Mouse (Mus musculus): ENCODE results near the gene Hilpda. TPM values are rescaled to one million over a fixed set of nuclear protein-coding genes. Genes with fewer than 3 reads are reported as not detected.

The Hilpda gene
- polyA plus RNA-seq, 1 experiment from 2014 or later, result 34.6 TPM

DNA sequence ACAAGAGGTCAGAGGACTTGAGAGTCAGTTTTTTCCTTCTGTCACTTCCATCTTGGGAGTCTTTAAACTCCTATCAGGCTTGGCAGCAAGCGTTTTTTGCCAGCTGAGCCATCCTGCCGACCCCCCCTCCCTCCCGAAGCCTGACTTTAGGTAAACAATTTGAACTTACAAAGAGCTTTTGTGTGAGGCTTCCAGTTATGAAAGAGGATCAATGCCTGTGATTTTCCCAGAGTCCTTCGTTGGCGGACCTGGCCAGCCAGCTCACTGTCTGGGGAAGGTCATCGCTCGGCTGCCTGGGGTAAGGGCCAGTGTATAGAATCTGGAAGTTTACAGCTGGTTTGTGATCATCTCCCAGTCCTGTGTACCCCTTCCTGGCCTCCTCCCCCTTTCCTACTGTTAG is 8.4 kb downstream of the Hilpda start:
- ATAC-seq, result no peak
- Histone ChIP-seq H3K4me1 (replicated peaks) (no peaks in the 10 kb centered on the region), H3K36me3 (no peaks in the 10 kb centered on the region), H3K27ac (no peak overlapping the region), H3K27me3 (replicated peaks) (no peaks in the 10 kb centered on the region), H3K9ac (no peak overlapping the region), H3K4me3 (replicated peaks) (no peak overlapping the region), H3K4me2 (replicated peaks) (no peak overlapping the region), H3K9me3 (no peaks in the 10 kb centered on the region)
- WGBS, result 36% methylated on average over 7 of the region's 7 CpGs

DNA sequence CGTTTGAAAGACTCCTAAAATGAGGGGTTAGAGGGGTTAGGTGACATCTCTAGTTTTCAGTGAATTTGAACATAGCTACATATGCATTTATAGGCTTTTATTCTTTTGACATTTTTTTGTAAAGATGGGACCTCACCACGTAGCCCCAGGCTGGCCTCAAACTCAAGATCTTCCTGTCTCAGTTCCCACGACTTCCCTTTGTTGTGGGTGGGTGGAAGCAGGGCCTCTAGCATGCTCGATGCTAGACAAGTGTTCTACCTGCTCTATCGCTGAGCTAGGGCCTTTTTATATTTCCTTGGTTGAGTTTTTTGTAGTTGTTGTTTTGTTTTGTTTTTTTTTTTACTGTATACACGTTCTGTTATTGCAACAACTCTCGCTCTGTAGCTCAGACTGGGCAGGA is 14.6 kb downstream of the Hilpda start:
- no peaks in the 10 kb centered on the region for H3K9me3 ChIP-seq
- H3K27ac ChIP-seq, result no peak overlapping the region
- no peak overlapping the region for H3K4me3 ChIP-seq (replicated peaks)
- no peaks in the 10 kb centered on the region for H3K36me3 ChIP-seq
- 79% methylated on average over 7 of the region's 7 CpGs for WGBS
- no peak overlapping the region for H3K4me2 ChIP-seq (replicated peaks)
- ATAC-seq, result no peak
- H3K4me1 ChIP-seq (replicated peaks), result no peaks in the 10 kb centered on the region
- H3K9ac ChIP-seq, result no peak overlapping the region
- no peaks in the 10 kb centered on the region for H3K27me3 ChIP-seq (replicated peaks)

DNA sequence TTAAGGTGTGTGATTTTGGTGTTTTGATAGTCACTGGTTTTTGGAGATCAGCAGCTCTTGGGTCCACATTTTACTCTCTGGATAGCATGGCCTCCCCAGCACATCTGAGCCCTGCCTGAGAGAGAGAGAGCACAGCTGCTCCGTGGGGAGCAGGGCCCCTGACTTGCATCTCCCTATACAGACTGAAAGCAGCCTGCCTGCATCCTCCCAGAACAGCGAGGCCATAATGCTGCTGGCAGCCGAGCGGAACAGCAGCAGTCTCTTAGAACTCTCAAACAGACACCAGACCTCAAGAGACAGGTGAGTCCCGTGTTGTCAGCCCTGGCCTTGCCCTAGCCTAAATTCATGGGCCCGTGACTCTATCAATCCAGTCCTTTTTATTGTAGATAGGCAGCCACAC is 15.2 kb downstream of the Hilpda start:
- Histone ChIP-seq H3K4me3 (replicated peaks) (no peak overlapping the region), H3K9me3 (no peaks in the 10 kb centered on the region), H3K9ac (no peak overlapping the region), H3K36me3 (no peaks in the 10 kb centered on the region), H3K4me2 (replicated peaks) (no peak overlapping the region), H3K27me3 (replicated peaks) (no peaks in the 10 kb centered on the region), H3K4me1 (replicated peaks) (no peaks in the 10 kb centered on the region), H3K27ac (no peak overlapping the region)
- WGBS, result 46% methylated on average over 6 of the region's 6 CpGs
- ATAC-seq, result no peak

DNA sequence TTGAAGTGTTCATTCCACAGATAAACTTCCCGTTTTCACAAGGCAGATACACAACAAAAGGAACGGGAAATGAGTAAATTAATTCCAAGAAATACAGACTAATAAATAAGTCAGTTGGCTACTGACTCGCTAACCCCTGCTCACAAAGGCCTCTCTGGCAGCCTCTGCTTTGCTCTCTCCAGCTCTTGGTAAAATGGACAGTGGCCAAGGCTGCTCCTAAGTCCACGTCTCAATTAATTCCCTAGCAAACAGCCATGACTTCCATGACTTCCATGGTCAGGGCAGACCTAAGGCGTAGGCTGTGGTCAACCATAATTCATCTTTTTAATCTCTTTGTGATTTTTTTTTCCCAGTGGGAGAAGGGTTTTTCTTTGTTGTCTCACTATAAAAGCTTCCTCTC is 15.7 kb downstream of the Hilpda start:
- 72% methylated on average over 5 of the region's 5 CpGs for WGBS
- Histone ChIP-seq H3K4me1 (replicated peaks) (no peaks in the 10 kb centered on the region), H3K27ac (no peak overlapping the region), H3K36me3 (no peaks in the 10 kb centered on the region), H3K9ac (no peak overlapping the region), H3K4me2 (replicated peaks) (no peak overlapping the region), H3K9me3 (no peaks in the 10 kb centered on the region), H3K27me3 (replicated peaks) (no peaks in the 10 kb centered on the region), H3K4me3 (replicated peaks) (no peak overlapping the region)
- ATAC-seq, result no peak

DNA sequence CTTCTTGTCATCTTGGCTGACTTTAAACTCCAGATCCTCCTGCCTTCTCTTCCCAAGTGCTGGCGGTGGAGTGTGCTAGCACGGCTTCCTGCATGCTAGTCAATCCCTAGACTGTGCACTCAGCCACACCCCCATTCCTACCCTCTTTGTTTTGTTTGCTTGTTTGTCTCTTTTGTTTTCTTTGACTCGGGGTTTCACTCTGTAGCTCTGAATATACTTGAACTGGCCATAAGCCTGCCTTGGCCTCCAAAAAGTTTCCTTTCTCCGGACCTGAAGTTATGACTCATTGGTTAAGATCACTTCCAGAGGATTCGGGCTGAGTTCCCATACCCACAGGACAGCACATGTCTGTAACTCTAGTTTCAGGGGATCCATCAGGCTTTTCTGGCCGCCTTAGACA is 16.4 kb downstream of the Hilpda start:
- H3K27me3 ChIP-seq (replicated peaks), result no peaks in the 10 kb centered on the region
- H3K4me3 ChIP-seq (replicated peaks), result no peak overlapping the region
- H3K4me1 ChIP-seq (replicated peaks), result no peaks in the 10 kb centered on the region
- no peak for ATAC-seq
- no peak overlapping the region for H3K27ac ChIP-seq
- 64% methylated on average over 6 of the region's 6 CpGs for WGBS
- no peak overlapping the region for H3K4me2 ChIP-seq (replicated peaks)
- H3K36me3 ChIP-seq, result no peaks in the 10 kb centered on the region
- H3K9me3 ChIP-seq, result no peaks in the 10 kb centered on the region
- H3K9ac ChIP-seq, result no peak overlapping the region

DNA sequence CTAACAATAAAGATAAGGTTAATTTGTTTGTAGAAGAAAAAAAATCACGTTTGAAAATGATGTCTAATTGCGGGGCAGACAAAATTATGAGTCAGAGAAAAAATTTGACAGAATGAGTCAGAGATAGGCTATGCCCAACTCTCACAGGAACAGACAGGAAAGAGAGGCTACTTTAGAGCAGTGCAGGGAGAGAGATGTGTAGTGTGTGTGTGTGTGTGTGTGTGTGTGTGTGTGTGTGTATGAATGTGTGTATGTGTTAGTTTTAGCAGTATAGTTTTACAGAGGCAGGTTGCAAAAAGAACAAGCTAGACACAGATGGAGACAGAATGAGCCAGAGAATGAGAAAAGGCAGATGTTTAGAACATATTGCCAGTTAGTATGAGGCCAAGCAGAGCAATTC is 26.8 kb downstream of the Hilpda start:
- Histone ChIP-seq H3K27ac (no peak overlapping the region), H3K4me2 (replicated peaks) (no peak overlapping the region), H3K9me3 (no peaks in the 10 kb centered on the region), H3K27me3 (replicated peaks) (no peaks in the 10 kb centered on the region), H3K4me3 (replicated peaks) (no peak overlapping the region), H3K4me1 (replicated peaks) (no peaks in the 10 kb centered on the region), H3K36me3 (no peaks in the 10 kb centered on the region), H3K9ac (no peak overlapping the region)
- ATAC-seq, result peak; percentile 47; the same call in 1 of the 2 replicates
- WGBS, result 35% methylated on average over 2 of the region's 2 CpGs

DNA sequence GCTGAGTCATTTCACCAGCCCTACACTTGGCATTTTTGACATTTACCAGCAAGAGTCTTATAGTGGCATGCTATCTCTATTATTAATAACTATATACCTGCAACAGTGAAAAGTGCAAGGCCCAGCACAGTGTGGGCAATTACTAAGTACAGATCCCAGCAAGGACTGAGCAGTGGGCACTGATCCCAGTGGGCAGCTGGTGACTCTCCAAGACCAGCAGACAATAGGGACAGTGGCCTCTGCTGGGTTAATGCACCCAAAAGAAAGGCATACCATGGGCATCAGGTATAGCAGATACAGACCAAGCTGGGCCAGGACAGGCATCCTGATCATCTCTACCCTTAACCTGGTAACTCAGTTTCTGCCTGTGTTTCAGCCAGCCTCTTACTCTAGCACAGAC is 31.0 kb downstream of the Hilpda start:
- no peak overlapping the region for H3K4me3 ChIP-seq (replicated peaks)
- no peaks in the 10 kb centered on the region for H3K4me1 ChIP-seq (replicated peaks)
- no peaks in the 10 kb centered on the region for H3K27me3 ChIP-seq (replicated peaks)
- H3K4me2 ChIP-seq (replicated peaks), result no peak overlapping the region
- no peak overlapping the region for H3K9ac ChIP-seq
- no peaks in the 10 kb centered on the region for H3K36me3 ChIP-seq
- ATAC-seq, result no peak
- H3K9me3 ChIP-seq, result no peaks in the 10 kb centered on the region
- H3K27ac ChIP-seq, result no peak overlapping the region

DNA sequence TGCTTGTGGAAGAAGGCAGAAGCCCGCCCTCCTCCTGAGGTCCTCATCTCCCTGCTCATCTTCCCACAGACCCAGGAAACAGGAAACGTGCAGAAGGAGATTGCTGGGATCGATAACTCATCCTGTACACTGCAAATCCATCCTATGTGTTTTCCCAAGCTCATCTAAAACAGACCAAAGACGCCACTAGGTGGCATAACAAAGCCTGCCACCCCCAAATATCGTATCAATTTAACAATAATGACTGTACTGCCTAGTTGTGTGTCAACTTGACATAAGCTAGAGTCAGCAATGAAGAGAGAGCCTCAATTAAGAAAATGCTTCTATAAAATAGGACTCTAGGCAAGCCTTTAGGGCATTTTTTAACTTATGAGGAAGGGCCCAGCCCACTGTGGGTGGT is 31.4 kb downstream of the Hilpda start:
- Histone ChIP-seq H3K4me1 (replicated peaks) (no peaks in the 10 kb centered on the region), H3K27me3 (replicated peaks) (no peaks in the 10 kb centered on the region), H3K36me3 (no peaks in the 10 kb centered on the region), H3K9ac (no peak overlapping the region), H3K4me3 (replicated peaks) (no peak overlapping the region), H3K9me3 (no peaks in the 10 kb centered on the region), H3K4me2 (replicated peaks) (no peak overlapping the region), H3K27ac (no peak overlapping the region)
- ATAC-seq, result no peak
- WGBS, result 31% methylated on average over 5 of the region's 5 CpGs

DNA sequence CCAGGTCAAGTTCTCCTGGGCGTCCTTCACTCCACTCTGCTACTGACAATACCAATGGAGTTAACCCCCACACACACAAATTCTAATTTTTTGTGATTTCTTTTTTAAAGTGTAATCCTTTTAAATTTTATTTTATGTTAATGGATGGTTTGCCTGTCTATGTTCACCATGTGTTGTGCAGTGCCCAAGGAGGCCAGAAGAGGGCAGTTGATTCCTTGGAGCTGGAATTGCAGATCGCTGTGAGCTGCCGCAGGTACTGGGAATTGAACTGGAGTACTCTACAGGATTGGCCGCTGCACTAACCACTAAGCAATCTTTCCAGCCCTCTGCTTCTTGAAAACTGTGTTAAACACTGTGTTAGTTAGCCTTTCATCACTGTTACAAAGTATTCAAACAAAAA is 33.2 kb downstream of the Hilpda start:
- H3K4me1 ChIP-seq (replicated peaks), result no peaks in the 10 kb centered on the region
- ATAC-seq, result no peak
- no peak overlapping the region for H3K9ac ChIP-seq
- no peaks in the 10 kb centered on the region for H3K9me3 ChIP-seq
- H3K27ac ChIP-seq, result no peak overlapping the region
- no peak overlapping the region for H3K4me2 ChIP-seq (replicated peaks)
- 88% methylated on average over 4 of the region's 4 CpGs for WGBS
- H3K36me3 ChIP-seq, result no peaks in the 10 kb centered on the region
- no peak overlapping the region for H3K4me3 ChIP-seq (replicated peaks)
- no peaks in the 10 kb centered on the region for H3K27me3 ChIP-seq (replicated peaks)

DNA sequence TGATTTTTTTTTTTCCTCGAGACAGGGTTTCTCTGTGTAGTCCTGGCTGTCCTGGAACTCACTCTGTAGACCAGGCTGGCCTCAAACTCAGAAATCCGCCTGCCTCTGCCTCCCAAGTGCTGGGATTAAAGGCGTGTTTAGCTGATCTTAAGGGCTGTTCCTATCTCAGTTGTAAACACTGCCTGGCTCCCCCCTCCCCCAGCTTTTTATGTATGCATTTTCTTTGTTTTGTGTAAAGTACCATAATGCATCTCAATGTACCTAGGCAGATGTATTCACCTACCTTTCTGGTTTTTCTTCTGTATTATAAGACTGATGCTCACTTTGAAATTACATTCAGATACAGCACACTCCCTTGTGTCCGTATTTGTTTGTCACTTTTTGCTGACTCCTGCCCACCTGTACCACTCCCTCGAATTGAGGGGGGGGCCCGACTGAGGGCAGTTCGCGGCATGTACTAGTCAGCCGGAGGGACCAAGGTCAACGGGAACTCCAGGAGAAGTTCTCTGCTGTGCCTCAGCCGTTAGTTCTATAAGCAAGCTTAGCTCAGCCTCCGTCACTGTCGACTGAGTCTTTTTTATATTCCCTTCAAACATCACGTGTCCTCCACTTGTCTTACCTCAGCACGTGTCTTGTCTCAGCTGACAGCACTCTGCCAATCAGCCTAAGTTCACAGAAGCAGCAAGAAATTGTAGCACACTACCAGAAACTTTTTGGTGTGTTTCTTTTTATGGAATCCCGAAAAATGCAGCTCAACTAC is 36.7 kb downstream of the Hilpda start:
- Histone ChIP-seq H3K9ac (no peak overlapping the region), H3K36me3 (no peaks in the 10 kb centered on the region), H3K4me1 (replicated peaks) (no peaks in the 10 kb centered on the region), H3K4me2 (replicated peaks) (no peak overlapping the region), H3K27me3 (replicated peaks) (no peaks in the 10 kb centered on the region), H3K4me3 (replicated peaks) (no peak overlapping the region), H3K27ac (no peak overlapping the region), H3K9me3 (no peaks in the 10 kb centered on the region)
- WGBS, result 86% methylated on average over 16 of the region's 16 CpGs
- no peak for ATAC-seq

DNA sequence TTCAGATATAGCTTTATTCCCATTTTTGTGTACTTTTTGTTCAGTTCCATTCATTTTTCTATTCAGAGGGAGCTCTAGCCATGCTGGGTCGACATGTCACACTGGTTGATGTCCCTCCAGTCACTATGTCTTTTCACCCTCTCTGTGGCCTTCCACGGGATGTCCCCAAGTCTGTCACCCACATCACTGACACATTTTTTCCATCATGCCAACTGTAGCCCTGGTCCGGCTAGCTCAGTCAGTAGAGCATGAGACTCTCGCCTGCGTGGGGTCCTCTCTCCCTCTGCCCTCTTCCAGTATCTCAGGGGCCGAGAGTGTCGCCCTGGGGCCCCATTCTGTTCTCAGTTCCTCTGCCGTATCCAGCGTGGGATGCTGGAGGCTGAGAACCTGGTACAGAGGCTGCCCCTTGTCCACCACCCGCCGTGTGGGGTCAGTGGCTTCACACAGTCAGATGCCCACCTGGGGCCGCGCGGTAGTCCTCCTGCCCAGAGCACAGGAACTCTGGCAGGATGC is 41.5 kb downstream of the Hilpda start:
- Histone ChIP-seq H3K4me2 (replicated peaks) (no peak overlapping the region), H3K27me3 (replicated peaks) (no peaks in the 10 kb centered on the region), H3K27ac (no peak overlapping the region), H3K4me3 (replicated peaks) (no peak overlapping the region), H3K9me3 (no peaks in the 10 kb centered on the region), H3K9ac (no peak overlapping the region), H3K4me1 (replicated peaks) (no peaks in the 10 kb centered on the region), H3K36me3 (no peaks in the 10 kb centered on the region)
- ATAC-seq, result no peak
- WGBS, result 70% methylated on average over 14 of the region's 14 CpGs

DNA sequence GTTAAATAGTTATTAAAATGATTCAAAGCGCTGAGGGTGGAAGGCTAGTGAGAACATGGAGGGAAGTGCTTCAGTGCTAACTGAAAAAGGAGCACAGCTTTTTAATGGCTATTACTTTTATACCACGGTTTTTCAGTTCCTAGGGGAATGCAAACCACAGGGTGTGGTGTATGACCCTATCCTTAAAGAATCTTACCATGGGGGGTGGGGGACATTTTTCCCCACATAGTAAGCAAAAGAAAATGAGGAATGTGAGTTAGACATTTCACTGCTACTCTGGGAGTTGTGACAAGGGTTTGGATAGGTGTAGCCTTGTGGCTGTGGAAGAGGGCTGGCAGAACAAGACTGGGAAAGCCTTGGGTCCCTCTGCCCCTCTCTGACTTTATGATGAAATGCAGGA is 45.0 kb downstream of the Hilpda start:
- ATAC-seq, result no peak
- Histone ChIP-seq H3K4me3 (replicated peaks) (no peak overlapping the region), H3K36me3 (no peaks in the 10 kb centered on the region), H3K27ac (no peak overlapping the region), H3K9me3 (no peaks in the 10 kb centered on the region), H3K4me2 (replicated peaks) (no peak overlapping the region), H3K4me1 (replicated peaks) (0 out of 2 replicates have a peak, but pooled peaks cover 5% of the 10 kb centered on the region), H3K27me3 (replicated peaks) (no peaks in the 10 kb centered on the region), H3K9ac (no peak overlapping the region)
- 58% methylated on average over 2 of the region's 2 CpGs for whole genome bisulfite sequencing

DNA sequence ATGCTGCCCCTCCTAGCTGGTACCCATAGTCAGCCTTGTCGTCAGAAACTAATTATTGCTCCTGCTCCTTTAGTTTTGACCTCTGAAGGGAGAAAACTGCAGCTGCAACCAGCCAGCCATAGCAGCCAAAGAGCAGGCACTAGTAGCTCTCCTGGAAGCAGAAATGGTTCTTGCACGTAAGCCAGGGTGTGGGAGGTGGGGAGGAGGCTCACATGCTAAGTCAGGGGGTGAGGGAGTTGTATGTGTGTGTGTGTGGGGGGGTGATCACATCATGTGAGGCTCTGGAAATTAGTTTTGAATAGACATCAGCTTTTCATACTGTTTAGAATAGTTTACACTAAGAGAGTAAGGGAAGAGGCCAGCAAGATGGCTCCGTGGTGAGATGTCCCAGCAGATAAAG is 45.7 kb downstream of the Hilpda start:
- no peak overlapping the region for H3K4me3 ChIP-seq (replicated peaks)
- 0 out of 2 replicates have a peak, but pooled peaks cover 5% of the 10 kb centered on the region for H3K4me1 ChIP-seq (replicated peaks)
- no peak for ATAC-seq
- H3K9me3 ChIP-seq, result no peaks in the 10 kb centered on the region
- no peaks in the 10 kb centered on the region for H3K27me3 ChIP-seq (replicated peaks)
- no peaks in the 10 kb centered on the region for H3K36me3 ChIP-seq
- 67% methylated on average over 3 of the region's 3 CpGs for WGBS
- no peak overlapping the region for H3K4me2 ChIP-seq (replicated peaks)
- no peak overlapping the region for H3K27ac ChIP-seq
- no peak overlapping the region for H3K9ac ChIP-seq
